Mouse (Mus musculus) heart, postnatal 0 days (tissue): ENCODE measurements around the gene Zbtb38.

Experiments used
- CTCF ChIP-seq: IDR thresholded peaks from 2 replicates; pipeline ENCODE4 v1.5.1; 2016; ENCODE audit warnings: antibody characterized with exemption, control low read depth, low read depth
- EP300 ChIP-seq: IDR thresholded peaks from 2 replicates; pipeline ENCODE4 v1.6.1; 2016; ENCODE audit warnings: antibody characterized with exemption, low read depth

- no peak for TF ChIP-seq CTCF
- no peak for TF ChIP-seq EP300
These were observed 11.4 kb upstream of the Zbtb38 start for GRCm38 (mm10) chr9:96763847-96764631.
